Mouse (Mus musculus) lung, postnatal 25 days (tissue): ENCODE results near the gene Sppl3.
A peak's percentile ranks its signal among the peaks of the same experiment; 100 is the strongest.
"Not testable (repeated sequence)": the region's sequence is repeated elsewhere in the genome, so short reads cannot be mapped to it uniquely, and the experiment has no call there.

Experiments used
- DNase-seq: peaks from one replicate; pipeline ENCODE4 v3.0.0; 2022; ENCODE audit warnings: low spot score

Sppl3 gene

GRCm38 (mm10) chr5:115040756-115041155 lies 29.8 kb downstream of the Sppl3 start:
- DNase-seq, result peak; percentile 33

DNA sequence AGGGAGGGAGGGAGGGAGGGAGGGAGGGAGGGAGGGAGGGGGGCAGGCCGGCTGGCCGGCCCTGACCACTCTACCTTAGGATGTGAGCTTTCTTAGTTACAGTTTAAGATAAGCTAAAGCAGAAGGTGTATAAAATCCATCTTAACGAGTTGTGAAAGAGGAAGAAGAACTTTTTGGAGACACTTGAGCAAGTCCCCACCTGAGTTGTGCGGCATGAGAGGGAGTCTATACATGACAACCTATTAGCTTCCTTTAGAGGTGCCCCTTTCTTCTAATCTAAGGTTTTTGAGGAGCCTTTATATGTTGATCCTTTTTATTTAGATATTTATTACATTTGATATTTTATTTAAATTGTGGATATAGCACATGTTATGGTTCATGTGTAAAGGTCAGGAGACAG lies 32.7 kb downstream of the Sppl3 start:
- DNase-seq, result no peak

- DNase-seq, result no peak
Measured at GRCm38 (mm10) chr5:115045146-115045677, 34.3 kb downstream of the Sppl3 start.

DNA sequence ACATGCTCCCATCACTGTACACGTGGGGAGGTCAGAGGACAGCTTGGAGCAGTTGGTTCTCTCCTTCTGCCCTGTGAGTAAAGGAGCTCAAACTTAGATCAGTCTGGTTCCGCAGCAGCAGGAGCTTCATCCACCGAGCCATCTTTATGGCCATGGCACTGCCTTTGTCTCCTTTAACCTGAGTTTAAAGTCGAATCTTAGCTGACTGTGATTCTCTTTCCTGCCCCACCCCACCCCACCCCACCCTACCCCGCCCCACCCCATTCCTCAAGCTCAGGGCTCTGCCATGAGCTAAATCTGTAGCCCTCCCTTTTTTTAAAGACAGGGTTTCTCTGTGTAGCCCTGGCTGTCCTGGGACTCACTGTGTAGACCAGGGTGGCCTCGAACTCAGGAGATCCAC lies 38.8 kb downstream of the Sppl3 start:
- no peak for DNase-seq

- DNase-seq, result no peak
Measured at GRCm38 (mm10) chr5:115050776-115051175, 39.8 kb downstream of the Sppl3 start.

GRCm38 (mm10) chr5:115052546-115052945 lies 41.6 kb downstream of the Sppl3 start:
- DNase-seq, result no peak

DNA sequence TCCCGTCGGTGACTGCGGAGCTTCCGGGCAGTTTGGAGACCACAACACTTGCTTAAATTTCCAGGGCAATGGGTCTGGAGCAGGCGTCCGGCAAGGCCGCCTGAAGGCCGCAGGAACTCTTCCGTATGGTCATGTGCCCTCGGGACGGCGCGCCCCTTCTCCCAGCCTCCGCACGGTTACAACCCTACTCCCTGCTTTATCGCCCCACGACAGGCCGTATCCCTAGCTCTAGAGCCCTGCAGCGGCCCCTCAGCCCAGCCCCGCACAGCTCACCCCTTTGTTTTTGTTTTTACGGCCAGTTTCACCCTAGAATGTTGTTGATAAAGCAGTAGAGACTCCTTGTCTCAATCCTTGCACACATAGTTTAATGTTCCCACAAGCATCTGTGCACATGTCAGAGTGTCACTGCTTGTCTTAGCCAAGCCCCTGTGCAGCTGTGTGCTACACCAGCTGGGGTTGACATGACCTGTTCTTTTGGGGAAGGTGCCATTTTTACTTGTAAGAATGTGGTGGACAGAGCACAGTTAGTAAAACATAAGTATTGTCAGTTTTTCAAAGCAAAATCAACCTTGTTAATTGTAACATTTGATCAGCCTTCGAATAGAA lies 43.0 kb downstream of the Sppl3 start:
- DNase-seq, result no peak

GRCm38 (mm10) chr5:115055418-115055817 lies 44.5 kb downstream of the Sppl3 start:
- no peak for DNase-seq

GRCm38 (mm10) chr5:115057153-115057552 lies 46.2 kb downstream of the Sppl3 start:
- DNase-seq, result no peak

DNA sequence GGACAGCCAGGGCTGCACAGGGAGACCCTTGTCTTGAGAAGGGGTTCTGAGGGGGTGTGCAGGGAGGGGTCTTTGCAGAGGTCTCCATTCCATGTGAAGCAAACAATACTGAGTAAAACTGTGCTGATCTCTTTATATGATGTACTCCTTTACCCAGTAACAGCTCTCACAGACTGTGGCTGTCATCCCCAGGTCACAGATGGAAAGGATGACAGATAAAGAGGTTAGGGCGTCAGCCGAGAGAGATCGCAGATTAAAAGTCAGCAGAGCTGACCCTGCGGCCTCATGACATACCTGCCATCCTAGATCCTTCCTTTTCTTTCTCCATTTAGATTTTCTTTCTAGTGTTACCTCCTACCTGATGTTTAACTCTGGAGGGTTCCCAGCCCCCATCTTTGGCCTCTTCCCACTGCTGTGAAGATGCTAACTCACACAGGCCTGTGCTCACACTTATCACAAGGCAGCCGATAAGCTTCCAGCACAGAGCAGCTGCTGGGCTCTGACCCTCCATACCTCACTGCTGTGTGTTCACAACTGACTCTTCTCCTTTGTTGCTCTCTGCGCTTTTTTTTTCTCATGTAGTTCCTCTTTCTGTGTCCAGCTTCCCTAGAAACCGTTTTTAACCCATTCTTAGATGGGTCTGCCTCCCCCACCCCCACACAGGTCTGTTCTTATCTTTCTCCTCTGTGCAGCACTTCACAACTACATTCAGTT lies 47.8 kb downstream of the Sppl3 start:
- DNase-seq, result no peak

DNA sequence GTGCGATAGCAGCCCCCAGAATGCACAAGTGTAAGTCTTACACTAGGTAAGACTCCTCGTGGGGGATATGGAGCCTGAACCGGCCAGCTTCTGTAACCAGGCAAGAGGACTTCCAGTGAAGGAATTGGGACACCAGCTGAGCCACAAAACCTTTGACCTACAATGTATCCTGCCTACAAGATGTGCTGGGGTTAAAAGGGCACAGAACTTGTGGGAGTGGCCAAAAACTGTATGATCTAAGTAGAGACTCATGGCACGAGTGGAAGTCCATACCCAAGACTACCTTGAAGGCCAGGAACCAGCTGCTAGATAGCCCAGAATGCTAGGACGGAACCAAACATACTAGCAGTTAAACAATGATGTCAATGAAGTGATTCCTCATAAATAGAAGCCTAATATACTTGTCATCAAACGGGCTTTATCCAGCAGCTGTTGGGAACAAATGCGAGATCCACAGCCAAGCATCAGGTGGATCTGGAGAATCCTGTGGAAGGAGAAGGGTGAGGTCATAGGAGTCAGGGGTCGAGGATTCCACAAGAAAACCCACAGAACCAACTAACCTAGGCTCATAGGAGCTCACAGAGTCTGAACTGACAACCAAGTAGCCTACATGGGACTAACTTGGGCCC lies 49.2 kb downstream of the Sppl3 start:
- DNase-seq, result peak; percentile 11

DNA sequence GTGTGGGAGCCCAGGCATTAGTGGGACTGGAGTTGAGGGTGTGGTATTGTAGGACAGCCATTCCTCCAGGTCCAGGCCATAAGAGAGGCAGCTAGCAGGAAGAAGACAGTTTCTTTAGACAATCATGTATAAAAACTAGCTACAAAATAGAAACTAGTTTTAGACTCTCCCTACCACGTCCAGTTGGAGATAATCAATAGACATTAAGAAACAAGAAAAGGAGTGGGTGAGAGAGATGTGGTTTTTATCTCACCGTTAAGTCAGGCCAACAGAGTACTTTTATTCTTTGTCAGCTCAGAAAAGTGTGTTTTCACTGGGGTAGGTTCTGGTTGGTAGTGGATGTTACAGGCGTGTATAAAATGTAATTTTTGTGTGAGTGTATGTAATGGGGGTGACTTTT lies 50.0 kb downstream of the Sppl3 start:
- no peak for DNase-seq

DNA sequence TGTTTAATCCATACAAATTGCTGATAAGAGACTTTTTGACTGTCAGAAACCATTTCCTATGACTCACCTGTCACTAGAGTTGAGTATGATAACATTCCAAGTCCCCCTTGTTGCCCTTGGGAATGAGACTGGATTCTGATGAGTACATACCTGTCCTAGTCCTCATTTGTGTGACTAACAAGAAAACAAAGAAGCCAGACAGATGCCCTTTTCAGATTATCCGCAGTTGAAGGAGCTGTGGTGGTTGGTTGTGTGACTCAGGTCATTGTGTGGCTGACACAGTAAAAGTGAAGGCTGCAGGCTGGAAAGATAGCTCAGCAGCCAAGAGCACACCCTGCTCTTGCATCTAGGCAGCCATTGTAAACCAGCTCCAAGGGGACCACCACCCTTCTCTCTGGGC lies 51.6 kb downstream of the Sppl3 start:
- DNase-seq, result no peak

GRCm38 (mm10) chr5:115063391-115063790 lies 52.5 kb downstream of the Sppl3 start:
- DNase-seq, result no peak

- no peak for DNase-seq
Measured at GRCm38 (mm10) chr5:115066245-115066644, 55.3 kb downstream of the Sppl3 start.

- no peak for DNase-seq
Measured at GRCm38 (mm10) chr5:115068671-115069421, 57.9 kb downstream of the Sppl3 start.

- no peak for DNase-seq
Measured at GRCm38 (mm10) chr5:115069611-115070010, 58.7 kb downstream of the Sppl3 start.

DNA sequence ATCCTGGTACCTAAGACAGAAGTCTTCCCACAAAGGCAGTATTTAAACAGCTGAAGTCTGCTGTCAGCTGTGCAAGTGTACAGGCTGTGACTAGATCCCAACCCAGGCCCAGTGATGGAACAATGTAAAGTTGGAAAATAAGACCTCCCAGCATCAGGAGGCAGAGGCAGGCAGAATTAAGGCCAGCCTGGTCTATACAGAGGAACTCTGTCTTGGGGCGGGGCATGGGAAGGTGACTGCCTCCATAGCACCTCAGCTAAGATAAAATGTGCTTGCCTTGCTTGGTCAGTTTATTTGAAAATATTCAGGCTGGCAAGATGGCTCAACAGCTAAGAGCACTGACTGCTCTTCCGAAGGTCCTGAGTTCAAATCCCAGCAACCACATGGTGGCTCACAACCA lies 59.5 kb downstream of the Sppl3 start:
- DNase-seq, result no peak

- no peak for DNase-seq
Measured at GRCm38 (mm10) chr5:115071096-115071901, 60.4 kb downstream of the Sppl3 start.

- DNase-seq, result peak; percentile 66
Measured at GRCm38 (mm10) chr5:115072143-115072542, 61.2 kb downstream of the Sppl3 start.

GRCm38 (mm10) chr5:115073306-115073705 lies 62.4 kb downstream of the Sppl3 start:
- not testable (repeated sequence) for DNase-seq

DNA sequence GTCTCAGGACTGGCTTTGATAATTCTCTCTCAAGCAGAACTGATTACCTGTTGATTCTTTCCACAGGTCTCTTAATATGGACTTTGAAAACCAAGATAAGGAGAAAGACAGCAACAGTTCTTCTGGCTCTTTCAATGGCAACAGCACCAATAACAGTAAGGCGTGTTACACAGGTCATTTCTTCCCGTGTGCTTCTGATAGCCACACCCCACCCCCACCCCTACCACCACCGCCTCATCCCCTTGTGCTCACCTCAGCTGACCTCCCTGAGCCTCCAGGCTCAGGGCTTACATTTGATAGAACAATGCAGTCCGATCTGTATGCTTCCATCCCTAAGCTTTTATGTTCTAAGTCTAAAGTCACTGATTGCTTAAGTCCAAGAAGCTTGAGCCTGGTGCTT lies 63.8 kb downstream of the Sppl3 start:
- no peak for DNase-seq
